Mouse (Mus musculus) G1E (cell line): ENCODE measurements at regions not wholly inside any gene's neighbourhood (a gene's known extent, or its start where the extent isn't known, plus 50 kb on each side); places are given as distances from the start of the nearest gene placed in this dataset.

Experiments used
- CTCF ChIP-seq: IDR thresholded peaks from 2 replicates; pipeline ENCODE4 v1.5.1; 2012; ENCODE audit warnings: low read depth, low read length, inconsistent platforms, mixed read lengths
- GATA1 ChIP-seq: IDR thresholded peaks from 2 replicates; pipeline ENCODE4 v1.6.1; 2012; ENCODE audit warnings: borderline replicate concordance, low read length, inconsistent platforms, mixed read lengths
- GATA2 ChIP-seq: IDR thresholded peaks from 2 replicates; pipeline ENCODE4 v1.6.1; 2012; ENCODE audit warnings: low read depth, low read length, inconsistent platforms, borderline replicate concordance
- POLR2AphosphoS5 ChIP-seq: IDR thresholded peaks from 2 replicates; pipeline ENCODE4 v1.6.1; 2012; ENCODE audit warnings: low read depth, low read length, inconsistent platforms; ENCODE audit not compliant: insufficient replicate concordance
- TAL1 ChIP-seq: conservative IDR thresholded peaks from 2 replicates; pipeline ENCODE4 v1.6.1; 2012; ENCODE audit warnings: low read depth, low read length, inconsistent platforms, mixed read lengths

- TF ChIP-seq CTCF (no peak), GATA1 (no peak), TAL1 (no peak), POLR2AphosphoS5 (no peak), GATA2 (no peak)
These were observed 132.1 kb upstream of the Shb start for GRCm38 (mm10) chr4:45664372-45664771.
